Mouse (Mus musculus): ENCODE measurements around the gene Il9r. TPM values are rescaled to one million over a fixed set of nuclear protein-coding genes. Genes with fewer than 3 reads are reported as not detected.
"Not testable (repeated sequence)": the region's sequence is repeated elsewhere in the genome, so short reads cannot be mapped to it uniquely, and the experiment has no call there.

Il9r gene
- polyA plus RNA-seq, 1 experiment from 2014 or later = 1.4 TPM

DNA sequence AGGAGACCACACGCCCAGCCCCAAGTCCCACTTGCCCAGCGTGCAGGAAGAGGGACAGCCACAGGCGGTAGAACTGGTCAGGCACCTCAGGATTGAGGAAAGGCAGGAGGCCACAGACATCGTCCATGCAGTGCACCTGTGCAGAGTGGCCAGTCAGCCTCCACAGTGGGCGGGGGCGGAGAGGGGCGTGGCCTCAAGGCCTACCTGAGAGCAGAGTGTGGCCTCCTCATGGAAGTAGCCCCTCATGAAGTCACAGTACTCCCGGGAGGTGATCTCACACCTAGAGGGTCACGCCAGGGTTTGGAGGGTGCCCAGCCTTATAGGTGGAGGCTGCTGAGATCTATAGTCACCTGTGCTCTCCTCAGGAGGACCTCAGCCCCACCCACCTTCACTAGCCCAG lies 10.5 kb upstream of the Il9r start:
- peaks cover 4% of the 10 kb centered on the region for H3K4me1 ChIP-seq (ENCODE audit: control insufficient read depth, insufficient read depth, low read length)
- no peaks in the 10 kb centered on the region for H3K9me3 ChIP-seq (replicated peaks; ENCODE audit: control insufficient read depth, low read length)
- no peak for ATAC-seq (replicated peaks; ENCODE audit: extremely low read depth, insufficient read depth, low FRiP score)
- H3K27ac ChIP-seq (ENCODE audit: low read length) = no peak overlapping the region
- H3K9ac ChIP-seq (ENCODE audit: low read length) = no peak overlapping the region
- H3K4me3 ChIP-seq (ENCODE audit: low read length) = no peak overlapping the region
- no peaks in the 10 kb centered on the region for H3K27me3 ChIP-seq (ENCODE audit: control insufficient read depth, insufficient read depth, low read length)
- WGBS = 80% methylated on average over 9 of the region's 9 CpGs
- H3K4me2 ChIP-seq (ENCODE audit: low read depth, low read length) = no peak overlapping the region
- H3K36me3 ChIP-seq (ENCODE audit: control insufficient read depth, insufficient read depth) = peaks cover 50% of the 10 kb centered on the region

DNA sequence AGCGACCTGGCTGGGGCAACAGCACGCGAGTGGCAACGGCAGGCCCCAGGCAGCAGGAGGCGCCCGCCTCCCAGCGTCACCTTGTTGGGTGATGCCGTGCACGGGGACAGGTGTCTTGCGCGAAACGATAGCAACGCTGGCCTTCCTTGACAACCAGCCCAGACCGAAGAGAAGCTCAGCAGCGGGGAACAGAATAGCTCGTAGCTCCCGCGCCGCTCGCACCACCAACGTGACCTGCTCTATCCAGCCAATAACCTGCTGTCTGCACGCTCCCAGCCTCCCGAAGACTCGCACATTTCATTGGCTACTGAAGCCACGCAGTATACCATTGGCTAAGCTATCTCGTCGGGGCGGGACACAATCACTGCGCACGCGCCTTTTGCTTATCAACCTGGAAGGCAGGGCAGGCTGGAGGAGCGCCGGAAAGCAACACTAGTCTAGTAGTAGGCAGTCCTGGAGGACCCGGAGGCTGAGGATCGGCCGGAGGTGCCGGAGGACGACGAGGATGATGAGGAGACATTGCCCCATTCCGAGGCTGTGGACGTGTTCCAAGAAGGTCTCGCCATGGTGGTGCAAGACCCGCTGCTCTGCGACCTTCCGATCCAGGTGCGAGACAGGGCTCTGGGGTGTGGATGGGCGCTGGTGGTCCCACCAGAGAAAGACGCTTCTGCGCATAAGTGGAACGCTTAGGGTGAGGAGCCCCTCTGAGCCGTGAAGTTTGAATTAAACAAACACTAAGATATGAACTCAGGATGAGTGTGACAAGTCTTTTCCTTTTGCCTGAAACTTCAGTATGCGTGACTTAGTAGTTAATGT lies 5.2 kb upstream of the Il9r start, which contains the start of gene Snrnp25:
Gene Snrnp25 (plus strand): TSS at position 358 of the 816 bp plus-strand sequence.
- Histone ChIP-seq H3K27ac (ENCODE audit: low read length) (peak within 1 kb of the TSS; percentile 34; the same call in 1 of the 2 replicates), H3K4me3 (ENCODE audit: low read length) (peak within 1 kb of the TSS; percentile 61), H3K9ac (ENCODE audit: low read length) (peak within 1 kb of the TSS; percentile 75), H3K4me2 (ENCODE audit: low read depth, low read length) (peak within 1 kb of the TSS; percentile 71), H3K27me3 (ENCODE audit: control insufficient read depth, insufficient read depth, low read length) (no peaks in the 10 kb centered on the region), H3K36me3 (ENCODE audit: control insufficient read depth, insufficient read depth) (peaks cover 17% of the 10 kb centered on the region), H3K9me3 (replicated peaks; ENCODE audit: control insufficient read depth, low read length) (no peaks in the 10 kb centered on the region), H3K4me1 (ENCODE audit: control insufficient read depth, insufficient read depth, low read length) (peaks cover 6% of the 10 kb centered on the region)
- ATAC-seq (replicated peaks; ENCODE audit: extremely low read depth, insufficient read depth, low FRiP score) = peak; percentile 100
- under 1% methylated on average over 52 of the region's 52 CpGs for WGBS

DNA sequence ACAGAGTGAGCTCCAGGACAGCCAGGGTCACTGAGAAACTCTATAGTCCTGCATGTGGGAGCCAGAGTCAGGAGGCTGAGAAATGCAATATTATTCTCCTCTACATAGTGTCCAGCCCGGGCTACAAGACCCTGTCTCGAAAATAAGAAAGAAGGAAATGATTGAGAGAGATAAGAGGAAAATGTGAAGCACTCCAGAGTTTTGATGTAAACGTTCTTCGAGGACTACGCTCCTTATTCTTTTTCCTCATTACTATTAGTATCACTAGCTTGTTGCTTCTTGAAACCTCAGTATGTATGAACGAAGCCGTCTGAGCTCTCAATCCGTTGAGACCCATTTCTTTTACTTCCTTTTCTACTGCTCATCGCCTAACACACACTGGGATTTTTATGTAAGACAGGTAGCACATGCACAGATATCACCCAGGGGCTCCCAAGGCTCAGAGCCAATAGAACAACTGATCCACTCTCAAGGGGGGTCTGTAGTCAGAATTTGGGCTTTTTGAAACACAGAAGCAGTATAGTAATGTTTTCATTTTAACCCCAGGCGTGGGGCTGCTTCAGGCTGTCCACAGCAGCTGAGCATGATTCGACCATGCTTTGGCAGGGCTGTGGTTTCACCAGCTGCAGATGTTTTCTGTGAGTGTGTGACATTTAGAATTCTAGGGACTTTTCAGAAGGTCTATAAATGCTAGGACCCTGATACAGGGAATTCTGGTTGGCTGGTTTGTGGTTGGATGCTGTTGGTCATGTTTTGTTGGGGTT lies 2.0 kb upstream of the Il9r start:
- 61% methylated on average over 11 of the region's 11 CpGs for WGBS
- no peak overlapping the region for H3K4me2 ChIP-seq (ENCODE audit: low read depth, low read length)
- no peak for ATAC-seq (replicated peaks; ENCODE audit: extremely low read depth, insufficient read depth, low FRiP score)
- peaks cover 6% of the 10 kb centered on the region for H3K4me1 ChIP-seq (ENCODE audit: control insufficient read depth, insufficient read depth, low read length)
- H3K27ac ChIP-seq (ENCODE audit: low read length) = no peak overlapping the region
- H3K4me3 ChIP-seq (ENCODE audit: low read length) = no peak overlapping the region
- H3K9ac ChIP-seq (ENCODE audit: low read length) = no peak overlapping the region
- no peaks in the 10 kb centered on the region for H3K36me3 ChIP-seq (ENCODE audit: control insufficient read depth, insufficient read depth)
- no peaks in the 10 kb centered on the region for H3K9me3 ChIP-seq (replicated peaks; ENCODE audit: control insufficient read depth, low read length)
- H3K27me3 ChIP-seq (ENCODE audit: control insufficient read depth, insufficient read depth, low read length) = no peaks in the 10 kb centered on the region

DNA sequence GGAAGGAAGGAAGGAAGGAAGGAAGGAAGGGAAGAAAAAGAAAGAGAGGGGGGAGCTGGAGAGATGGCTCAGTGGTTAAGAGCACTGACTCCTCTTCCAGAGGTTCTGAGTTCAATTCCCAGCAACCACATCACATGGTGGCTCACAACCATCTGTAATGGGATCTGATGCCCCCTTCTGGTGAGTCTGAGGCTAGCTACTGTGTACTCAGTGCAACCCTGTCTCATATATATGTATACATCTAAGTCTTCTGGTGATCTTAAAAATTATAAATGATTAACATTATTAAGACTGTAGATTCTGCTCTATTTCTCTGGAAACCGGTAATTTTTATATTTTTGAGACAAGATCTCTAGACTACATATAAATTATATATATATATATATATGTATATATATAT lies 913 bp upstream of the Il9r start:
- H3K36me3 ChIP-seq (ENCODE audit: control insufficient read depth, insufficient read depth); H3K4me3 ChIP-seq (ENCODE audit: low read length): not testable (repeated sequence)
- 56% methylated on average over 1 of the region's 1 CpGs for WGBS

GRCm38 (mm10) chr11:32199230-32199629 lies 849 bp downstream of the Il9r start:
- H3K9me3 ChIP-seq (replicated peaks; ENCODE audit: control insufficient read depth, low read length) = no peaks in the 10 kb centered on the region
- no peak overlapping the region for H3K4me2 ChIP-seq (ENCODE audit: low read depth, low read length)
- no peaks in the 10 kb centered on the region for H3K4me1 ChIP-seq (ENCODE audit: control insufficient read depth, insufficient read depth, low read length)
- ATAC-seq (replicated peaks; ENCODE audit: extremely low read depth, insufficient read depth, low FRiP score) = peak; percentile 46; the same call in 1 of the 2 replicates
- H3K36me3 ChIP-seq (ENCODE audit: control insufficient read depth, insufficient read depth) = no peaks in the 10 kb centered on the region
- no peak overlapping the region for H3K9ac ChIP-seq (ENCODE audit: low read length)
- no peaks in the 10 kb centered on the region for H3K27me3 ChIP-seq (ENCODE audit: control insufficient read depth, insufficient read depth, low read length)
- no peak overlapping the region for H3K4me3 ChIP-seq (ENCODE audit: low read length)
- H3K27ac ChIP-seq (ENCODE audit: low read length) = no peak overlapping the region; the same call in 1 of the 2 replicates
- 48% methylated on average over 6 of the region's 6 CpGs for WGBS

More for the DNA sequence above, 913 bp upstream of the Il9r start:
- H3K27ac ChIP-seq (ENCODE audit: low read length); H3K4me1 ChIP-seq (ENCODE audit: control insufficient read depth, insufficient read depth, low read length); H3K9me3 ChIP-seq (replicated peaks; ENCODE audit: control insufficient read depth, low read length); H3K4me2 ChIP-seq (ENCODE audit: low read depth, low read length); H3K9ac ChIP-seq (ENCODE audit: low read length); ATAC-seq (replicated peaks; ENCODE audit: extremely low read depth, insufficient read depth, low FRiP score); H3K27me3 ChIP-seq (ENCODE audit: control insufficient read depth, insufficient read depth, low read length): not testable (repeated sequence)

GRCm38 (mm10) chr11:32198256-32198955 lies 1.7 kb downstream of the Il9r start:
- ATAC-seq (replicated peaks; ENCODE audit: extremely low read depth, insufficient read depth, low FRiP score) = no peak
- no peak overlapping the region for H3K4me2 ChIP-seq (ENCODE audit: low read depth, low read length)
- no peak overlapping the region for H3K4me3 ChIP-seq (ENCODE audit: low read length)
- H3K27me3 ChIP-seq (ENCODE audit: control insufficient read depth, insufficient read depth, low read length) = no peaks in the 10 kb centered on the region
- H3K9ac ChIP-seq (ENCODE audit: low read length) = no peak overlapping the region
- WGBS = 72% methylated on average over 14 of the region's 14 CpGs
- no peaks in the 10 kb centered on the region for H3K36me3 ChIP-seq (ENCODE audit: control insufficient read depth, insufficient read depth)
- H3K4me1 ChIP-seq (ENCODE audit: control insufficient read depth, insufficient read depth, low read length) = no peaks in the 10 kb centered on the region
- no peak overlapping the region; the same call in 1 of the 2 replicates for H3K27ac ChIP-seq (ENCODE audit: low read length)
- H3K9me3 ChIP-seq (replicated peaks; ENCODE audit: control insufficient read depth, low read length) = no peaks in the 10 kb centered on the region

DNA sequence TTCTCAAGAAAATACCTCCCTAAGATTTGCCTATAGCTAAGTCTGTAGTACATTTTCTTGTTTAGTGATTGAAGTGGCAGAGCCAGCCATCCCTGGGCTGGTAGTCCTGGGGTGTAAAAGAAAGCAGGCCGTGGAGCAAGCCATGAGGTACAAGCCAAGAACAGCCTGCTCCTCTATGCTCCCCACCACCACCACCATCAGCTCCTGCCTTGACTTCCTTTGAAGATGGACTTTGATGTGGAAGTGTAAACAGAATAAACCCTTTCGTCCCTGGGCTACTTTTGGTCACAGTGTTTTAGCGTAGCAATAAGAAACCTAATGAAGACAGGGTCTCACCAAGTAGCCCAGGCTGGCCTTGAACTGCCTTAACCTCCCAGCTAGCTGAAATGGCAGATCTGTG lies 2.3 kb downstream of the Il9r start:
- no peaks in the 10 kb centered on the region for H3K27me3 ChIP-seq (ENCODE audit: control insufficient read depth, insufficient read depth, low read length)
- H3K4me3 ChIP-seq (ENCODE audit: low read length) = no peak overlapping the region
- no peak overlapping the region for H3K4me2 ChIP-seq (ENCODE audit: low read depth, low read length)
- WGBS = 53% methylated on average over 3 of the region's 3 CpGs
- no peak overlapping the region for H3K27ac ChIP-seq (ENCODE audit: low read length)
- no peaks in the 10 kb centered on the region for H3K36me3 ChIP-seq (ENCODE audit: control insufficient read depth, insufficient read depth)
- no peak for ATAC-seq (replicated peaks; ENCODE audit: extremely low read depth, insufficient read depth, low FRiP score)
- H3K4me1 ChIP-seq (ENCODE audit: control insufficient read depth, insufficient read depth, low read length) = no peaks in the 10 kb centered on the region
- no peaks in the 10 kb centered on the region for H3K9me3 ChIP-seq (replicated peaks; ENCODE audit: control insufficient read depth, low read length)
- no peak overlapping the region for H3K9ac ChIP-seq (ENCODE audit: low read length)

DNA sequence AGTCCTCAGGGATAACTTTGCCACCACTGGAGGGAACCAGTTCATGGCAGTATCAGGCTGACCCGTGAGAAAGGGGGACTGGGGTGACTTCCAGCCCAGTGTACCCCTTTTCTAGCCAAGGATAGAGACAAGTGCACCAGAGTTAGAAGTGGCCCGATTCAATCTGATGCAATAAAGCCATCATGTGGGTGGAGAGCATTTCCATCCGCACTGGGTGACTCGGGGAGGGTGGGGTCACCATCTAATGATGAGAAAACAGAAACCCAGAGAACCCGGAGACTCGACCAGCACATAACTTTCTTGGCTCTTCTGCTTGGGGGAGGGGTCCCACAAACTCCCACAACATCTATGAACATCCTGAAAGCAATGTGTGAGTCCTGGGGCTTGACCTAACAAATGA lies 3.4 kb downstream of the Il9r start:
- H3K27ac ChIP-seq (ENCODE audit: low read length) = no peak overlapping the region
- WGBS = 66% methylated on average over 6 of the region's 6 CpGs
- no peaks in the 10 kb centered on the region for H3K27me3 ChIP-seq (ENCODE audit: control insufficient read depth, insufficient read depth, low read length)
- H3K9me3 ChIP-seq (replicated peaks; ENCODE audit: control insufficient read depth, low read length) = no peaks in the 10 kb centered on the region
- H3K4me2 ChIP-seq (ENCODE audit: low read depth, low read length) = no peak overlapping the region
- no peak overlapping the region for H3K4me3 ChIP-seq (ENCODE audit: low read length)
- no peaks in the 10 kb centered on the region for H3K4me1 ChIP-seq (ENCODE audit: control insufficient read depth, insufficient read depth, low read length)
- H3K36me3 ChIP-seq (ENCODE audit: control insufficient read depth, insufficient read depth) = no peaks in the 10 kb centered on the region
- H3K9ac ChIP-seq (ENCODE audit: low read length) = no peak overlapping the region
- no peak for ATAC-seq (replicated peaks; ENCODE audit: extremely low read depth, insufficient read depth, low FRiP score)

Measured in heart, embryonic 16.5 days (tissue).